Mouse (Mus musculus): Measurements from ENCODE around the gene Per2.
A peak's percentile ranks its signal among the peaks of the same experiment; 100 is the strongest.

The Per2 gene

DNA sequence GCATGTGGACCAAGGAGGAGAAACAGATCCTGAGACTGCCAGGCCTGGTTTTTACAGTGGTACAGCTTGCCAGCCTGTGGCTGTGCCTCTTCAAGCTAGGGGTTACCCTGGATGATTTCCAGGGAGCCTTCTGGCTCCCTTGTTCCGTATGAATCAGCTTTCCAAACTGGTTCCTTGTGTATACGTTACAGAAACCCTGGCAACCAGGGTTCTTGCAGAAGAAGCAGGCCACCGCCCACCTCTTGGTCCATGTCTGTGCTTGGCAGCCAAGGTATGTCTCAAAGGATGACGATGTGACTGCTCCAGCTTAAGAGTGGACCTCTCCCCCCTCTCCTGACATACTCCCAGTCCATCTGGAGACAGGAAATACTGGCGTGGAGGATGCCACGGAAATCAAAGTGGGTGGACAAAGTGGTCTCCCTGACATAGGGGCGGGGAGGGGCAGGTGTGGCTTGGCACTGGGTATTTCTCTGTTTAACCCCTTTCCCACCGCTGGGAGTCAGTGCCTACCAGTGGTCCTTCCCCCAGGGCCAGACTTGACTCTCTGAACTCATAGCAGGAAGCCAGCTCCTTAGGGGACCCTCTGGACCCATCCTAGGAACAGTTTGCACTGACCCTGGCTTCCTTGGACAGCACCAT lies 782 bp downstream of the Per2 start:
- peak; percentile 62 for DNase-seq

DNA sequence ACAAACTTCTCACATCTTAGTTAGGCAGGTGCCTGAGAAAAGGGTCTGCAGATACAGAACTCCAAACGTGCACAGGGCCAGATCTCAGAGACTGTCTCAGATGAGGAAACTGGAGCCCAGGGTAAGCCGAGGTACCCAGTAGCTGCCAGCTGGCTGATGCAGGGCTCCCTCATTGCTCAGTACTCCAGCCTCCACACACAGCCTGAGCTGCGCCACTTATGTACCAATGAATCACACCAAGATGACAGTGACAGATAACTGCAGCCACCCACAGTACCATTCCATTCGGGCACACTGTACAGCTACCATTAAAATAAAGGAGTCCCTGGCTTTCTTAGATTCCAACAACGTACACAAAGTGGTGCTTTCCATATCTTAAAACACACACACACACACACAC lies 1.4 kb downstream of the Per2 start:
- peak; percentile 35 for DNase-seq

DNA sequence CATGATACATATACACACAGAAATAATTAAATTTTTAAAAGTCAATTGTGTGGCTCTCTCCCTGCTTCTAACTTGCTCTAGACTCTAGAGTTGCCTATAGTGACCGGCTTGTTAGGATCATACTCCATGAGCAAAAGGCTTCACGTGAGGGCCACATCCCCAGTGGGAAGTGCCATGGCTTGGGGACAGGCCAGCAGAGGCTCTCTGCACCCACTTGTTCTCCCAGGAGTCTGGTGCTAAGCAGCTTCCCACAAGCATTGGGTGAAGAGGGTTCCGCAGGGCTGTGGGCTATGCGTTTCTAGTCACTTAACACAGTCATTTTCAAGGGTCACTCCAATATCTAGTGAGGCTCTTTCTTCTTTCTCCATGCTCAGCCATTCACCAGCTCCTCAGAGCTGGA lies 2.0 kb downstream of the Per2 start:
- DNase-seq = no peak

DNA sequence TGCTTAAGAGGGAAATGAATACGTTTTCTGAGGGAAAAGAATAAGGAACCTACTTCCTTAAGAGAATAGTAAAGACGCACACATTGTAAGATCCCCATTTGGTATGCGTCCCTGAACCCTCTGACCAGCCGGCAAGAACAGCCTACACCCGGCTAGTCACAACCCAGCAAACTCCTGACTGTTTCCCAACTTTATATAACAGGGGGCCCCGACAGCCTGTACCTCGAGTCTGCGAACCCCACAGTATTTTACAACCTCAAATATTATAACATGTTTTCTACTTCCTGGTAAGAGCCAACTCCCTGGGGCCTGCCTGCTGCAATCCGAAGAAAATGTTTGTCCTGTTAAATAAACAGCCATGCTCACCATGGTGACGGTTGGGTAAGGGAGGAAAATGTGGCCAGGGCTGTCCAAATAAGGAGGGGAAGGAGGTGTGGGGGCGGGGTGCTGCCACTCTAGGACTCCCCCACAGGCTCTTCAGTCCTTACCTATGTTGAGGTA lies 2.8 kb downstream of the Per2 start:
- peak; percentile 67 for DNase-seq

DNA sequence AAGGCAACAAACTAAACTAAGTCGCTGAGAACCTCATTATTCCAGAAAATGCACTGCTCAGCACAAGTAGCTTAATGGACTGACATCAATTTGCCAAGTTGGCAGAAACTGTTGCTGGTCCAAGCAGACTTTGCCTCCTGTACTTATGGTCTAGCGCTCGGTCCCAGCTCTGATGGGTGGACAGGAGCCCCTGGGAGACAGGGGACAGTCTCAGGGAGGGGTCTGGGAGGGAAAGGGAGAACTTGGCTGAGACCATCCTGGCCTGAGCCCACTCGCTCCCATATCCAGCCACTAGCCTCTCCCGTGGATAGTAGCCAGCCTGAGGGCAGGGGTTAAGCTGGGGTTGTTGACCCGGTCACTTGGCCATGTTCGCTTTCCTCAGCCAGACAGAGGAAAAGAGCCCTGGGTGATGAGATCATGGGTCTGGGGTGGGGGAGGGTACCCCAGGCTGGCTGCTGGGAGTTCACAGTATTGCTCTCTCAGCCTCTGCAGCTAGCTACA lies 3.4 kb downstream of the Per2 start:
- peak; percentile 91 for DNase-seq

DNA sequence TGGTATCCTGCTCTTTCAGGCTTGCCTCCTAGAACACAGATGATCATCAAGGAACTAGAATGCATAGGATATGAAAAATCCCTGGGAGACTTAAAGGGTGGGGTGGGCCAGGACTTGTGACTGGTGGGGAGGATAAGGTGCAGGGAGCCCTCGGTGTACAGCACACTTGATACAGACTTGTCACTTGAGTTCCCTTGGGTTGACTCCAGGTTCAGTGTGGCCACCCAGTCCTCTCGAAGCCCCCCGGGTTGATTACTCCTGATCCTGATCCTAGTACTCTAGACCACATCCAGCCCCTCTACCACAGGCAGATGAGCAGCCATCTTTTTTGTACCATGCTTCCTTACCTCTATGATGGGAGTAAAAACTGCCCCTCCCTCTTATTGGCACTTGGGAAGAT lies 4.2 kb downstream of the Per2 start:
- DNase-seq = no peak

DNA sequence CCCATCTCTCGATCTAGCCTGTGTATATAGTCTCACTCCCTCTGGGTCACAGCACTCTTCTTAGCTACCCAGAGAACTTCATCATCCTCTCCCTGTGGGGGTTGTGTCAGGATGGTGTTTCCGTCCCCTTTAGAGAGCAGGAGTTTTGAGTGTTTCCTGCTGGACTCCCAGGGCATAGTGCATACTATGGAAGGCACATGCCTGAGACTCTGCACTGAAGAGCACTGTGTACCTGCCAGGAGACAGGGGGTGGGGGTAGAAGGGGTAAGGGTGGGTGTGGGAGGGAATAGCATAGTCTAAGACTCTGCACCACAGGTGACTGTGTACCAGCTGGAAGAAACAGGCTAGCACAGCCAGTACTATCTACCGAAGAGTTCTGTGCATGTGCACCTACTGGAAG lies 4.8 kb downstream of the Per2 start:
- DNase-seq = peak; percentile 52

DNA sequence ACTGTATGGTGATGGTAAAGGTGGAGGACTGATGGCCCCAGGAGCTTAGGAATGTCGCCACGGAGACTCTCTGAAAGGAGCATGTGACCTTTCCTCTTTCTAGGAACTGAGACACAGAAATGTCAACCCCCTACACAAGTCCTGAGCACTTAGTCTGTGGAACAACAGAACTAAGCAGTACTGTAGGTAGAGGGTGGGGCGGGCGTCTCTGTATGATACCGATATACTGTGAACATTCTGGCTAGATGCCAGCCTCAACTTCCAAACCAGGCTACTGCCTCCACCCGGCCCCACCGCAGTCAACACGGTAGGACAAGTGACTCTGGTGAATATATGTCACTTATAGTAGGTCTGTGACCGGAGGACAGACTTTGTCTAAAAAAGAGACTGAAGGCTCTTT lies 5.2 kb downstream of the Per2 start:
- DNase-seq = no peak

DNA sequence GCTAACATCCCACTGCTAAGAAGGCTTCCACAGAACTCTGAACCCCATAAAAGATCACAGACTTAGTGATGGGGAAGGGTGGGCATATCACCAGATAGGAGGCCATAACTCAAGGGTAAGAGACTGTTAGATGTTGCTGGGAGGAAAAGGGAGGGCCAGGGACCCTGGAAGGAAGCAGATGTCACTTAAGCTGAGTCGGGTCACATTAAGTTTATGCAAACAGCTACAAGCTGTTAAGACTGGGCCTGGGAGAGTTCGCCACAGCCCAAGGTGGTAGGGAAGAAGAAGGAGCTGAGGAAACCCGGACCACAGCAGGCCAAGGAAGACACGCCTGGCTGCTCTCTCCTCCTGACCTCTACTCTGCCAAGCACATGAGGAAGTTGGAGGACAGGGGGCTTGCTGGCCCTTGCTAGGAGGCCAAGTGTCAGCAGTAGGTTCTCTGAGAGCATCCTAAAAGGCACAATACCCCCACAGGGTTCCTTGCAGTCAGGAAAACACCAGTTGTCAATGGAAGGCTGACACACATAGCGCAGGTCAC lies 7.5 kb downstream of the Per2 start:
- peak; percentile 43 for DNase-seq

DNA sequence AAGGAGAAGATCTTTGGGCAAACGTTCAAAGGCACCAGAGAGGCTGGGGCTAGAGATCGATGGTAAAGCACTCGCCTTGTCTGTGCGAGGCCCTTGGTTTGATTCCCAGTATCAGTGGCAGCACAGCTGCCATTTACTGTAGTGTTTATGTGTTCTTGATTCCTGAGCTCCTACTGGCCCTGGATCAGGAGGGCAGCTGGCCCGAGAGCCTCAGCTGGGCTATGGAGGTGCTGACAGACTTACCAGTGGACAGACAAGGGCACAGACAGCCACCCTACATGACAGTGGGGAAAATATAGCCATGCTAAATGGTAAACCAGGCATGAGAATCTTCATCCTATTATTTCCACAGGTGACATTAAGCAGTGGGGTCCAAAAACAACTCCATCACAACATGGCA lies 8.3 kb downstream of the Per2 start:
- DNase-seq = no peak

DNA sequence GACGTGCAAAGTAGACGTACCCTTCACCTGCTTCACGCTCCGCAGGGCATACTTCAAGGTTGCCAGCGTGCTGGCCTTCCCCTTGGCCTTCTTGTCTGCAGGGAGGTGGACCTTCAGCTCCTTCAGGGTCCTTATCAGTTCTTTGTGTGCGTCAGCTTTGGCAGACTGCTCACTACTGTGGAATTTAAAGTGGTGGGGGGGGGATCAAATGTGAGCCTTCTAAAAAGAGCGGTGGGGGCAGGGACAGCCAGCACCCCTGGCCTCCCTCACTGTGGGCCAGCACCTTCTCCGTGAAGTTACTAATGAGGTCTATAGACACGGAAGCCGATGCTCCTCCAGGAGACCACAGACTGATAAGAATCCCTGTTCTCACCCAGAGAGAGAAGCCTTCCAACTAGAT lies 10.4 kb downstream of the Per2 start:
- no peak for DNase-seq

DNA sequence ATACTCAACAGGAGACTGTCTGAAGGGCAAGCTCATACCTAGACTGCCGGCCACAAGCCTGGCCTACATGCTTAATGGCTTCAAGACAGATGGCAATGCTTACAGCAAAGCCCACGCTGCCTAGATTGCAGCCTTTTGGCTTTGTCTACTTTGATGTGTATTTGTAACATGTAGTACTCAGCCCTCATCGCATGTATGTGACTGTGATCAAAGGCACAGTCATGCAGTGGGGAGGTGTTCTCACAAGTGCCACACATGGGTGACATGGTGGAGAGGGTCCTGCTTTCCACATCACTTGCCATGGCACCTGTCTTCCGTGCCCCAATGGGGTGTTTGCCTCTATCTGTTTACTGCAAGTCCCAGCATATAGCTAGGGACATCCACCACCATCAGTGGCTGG lies 12.6 kb downstream of the Per2 start:
- DNase-seq = no peak

DNA sequence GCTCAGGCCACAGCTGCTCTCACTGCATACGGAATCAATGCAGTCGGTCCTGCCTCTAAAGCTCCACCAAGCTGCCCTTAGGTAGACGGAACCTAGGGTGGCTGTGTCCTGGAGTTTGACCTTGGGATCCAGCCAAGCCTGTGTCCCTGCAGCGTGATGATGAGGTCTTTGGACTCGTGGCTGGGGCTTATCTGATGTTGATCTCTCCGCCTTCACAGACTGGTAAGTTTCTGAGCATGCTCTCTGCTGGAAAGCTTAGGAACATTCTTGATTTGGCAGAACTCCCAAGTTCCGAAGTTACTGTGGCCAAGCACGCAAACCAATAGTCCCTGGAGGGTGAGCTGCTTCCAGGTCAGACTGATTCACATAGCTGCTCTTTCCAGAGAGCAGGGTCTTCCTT lies 13.1 kb downstream of the Per2 start:
- DNase-seq = peak; percentile 91

DNA sequence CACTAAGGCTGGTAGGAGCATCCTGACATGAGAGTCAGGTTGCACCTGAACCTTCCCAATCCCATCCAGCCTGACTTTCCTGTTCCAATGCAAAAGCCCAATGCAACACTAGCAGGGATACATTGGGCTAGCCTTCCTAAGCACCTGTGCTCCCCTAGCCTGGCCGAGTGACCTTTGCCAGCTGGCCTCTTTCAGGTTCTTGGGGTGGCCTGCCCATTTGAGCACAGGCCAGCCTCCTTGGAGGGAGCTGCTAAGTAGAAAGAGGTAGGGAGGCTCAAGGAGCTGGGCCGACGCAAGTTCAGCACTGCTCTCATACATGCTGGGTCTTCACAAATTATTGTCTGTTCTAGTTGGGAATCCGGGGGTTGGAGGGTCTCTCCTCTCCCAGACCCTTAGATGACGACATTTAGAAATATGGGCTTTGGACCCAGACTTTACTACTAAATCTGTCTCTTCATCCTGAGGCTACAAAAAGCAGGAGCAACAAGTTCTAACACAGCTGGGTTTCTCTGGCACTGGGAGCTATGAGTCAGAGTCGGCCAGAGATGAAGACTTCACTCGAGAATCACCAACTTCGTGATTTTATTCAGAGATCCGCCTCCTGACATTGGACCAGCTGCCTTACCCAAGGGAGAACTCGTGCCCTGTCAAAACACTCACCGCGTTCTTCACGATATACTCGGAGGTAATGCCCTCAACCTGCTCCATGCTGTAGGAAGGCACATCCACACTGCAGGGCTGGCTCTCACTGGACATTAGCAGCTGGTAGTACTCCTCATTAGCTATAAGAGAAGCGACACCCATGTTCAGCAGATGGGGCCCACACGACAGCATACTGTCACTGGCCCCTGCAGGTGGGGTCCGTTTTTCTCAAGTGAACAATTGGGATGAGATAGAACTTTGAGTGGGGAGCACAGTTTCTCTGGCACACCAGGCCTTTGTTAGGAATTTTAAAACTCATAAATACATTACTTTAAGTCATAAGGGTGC lies 14.0 kb downstream of the Per2 start:
- DNase-seq = peak; percentile 27

DNA sequence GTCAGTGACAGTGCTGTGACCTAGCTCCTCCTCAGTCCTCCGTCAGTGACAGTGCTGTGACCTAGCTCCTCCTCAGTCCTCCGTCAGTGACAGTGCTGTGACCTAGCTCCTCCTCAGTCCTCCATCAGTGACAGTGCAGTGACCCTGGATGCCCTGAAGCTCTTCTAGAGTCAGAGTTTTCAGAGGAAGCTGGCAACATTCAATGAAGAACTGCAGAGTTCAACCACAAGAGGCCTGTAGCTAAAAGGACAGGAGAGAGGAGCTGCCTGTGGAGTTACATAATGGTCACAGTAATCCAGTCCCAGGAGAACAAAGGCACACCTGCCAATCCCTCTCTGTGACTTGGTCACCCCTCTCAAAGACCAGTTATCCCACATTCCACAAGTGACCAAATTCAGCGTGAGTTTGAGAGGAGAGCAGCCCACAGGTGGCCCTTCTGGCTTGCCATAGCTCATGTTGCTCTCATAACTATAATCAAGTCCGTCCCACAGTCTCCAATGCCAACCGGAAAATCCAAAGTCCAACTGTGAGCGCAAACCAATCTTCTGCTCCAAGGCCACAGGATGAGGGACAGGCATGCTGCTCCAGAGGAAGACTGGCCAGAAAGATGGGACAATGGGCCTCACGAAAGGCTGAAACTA lies 16.7 kb downstream of the Per2 start:
- DNase-seq = peak; percentile 83

DNA sequence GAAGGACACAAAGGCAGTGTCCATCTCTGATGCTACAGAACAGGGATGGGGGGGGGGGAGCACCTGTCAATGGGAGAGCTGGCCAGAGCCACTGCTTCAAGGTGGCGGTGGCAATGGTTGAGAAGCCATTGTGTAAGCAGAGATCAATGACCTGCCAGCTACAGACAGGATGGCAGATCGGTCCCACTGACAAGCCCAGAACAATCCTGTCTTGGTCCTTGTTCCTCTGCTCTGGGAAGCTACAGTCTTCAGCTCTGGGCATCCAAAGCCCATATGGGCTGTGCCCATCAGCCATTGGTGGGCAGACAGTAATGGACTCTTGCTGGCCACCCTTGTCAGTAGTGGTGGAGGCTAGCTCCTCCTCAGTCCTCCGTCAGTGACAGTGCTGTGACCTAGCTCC lies 17.3 kb downstream of the Per2 start:
- DNase-seq = no peak

DNA sequence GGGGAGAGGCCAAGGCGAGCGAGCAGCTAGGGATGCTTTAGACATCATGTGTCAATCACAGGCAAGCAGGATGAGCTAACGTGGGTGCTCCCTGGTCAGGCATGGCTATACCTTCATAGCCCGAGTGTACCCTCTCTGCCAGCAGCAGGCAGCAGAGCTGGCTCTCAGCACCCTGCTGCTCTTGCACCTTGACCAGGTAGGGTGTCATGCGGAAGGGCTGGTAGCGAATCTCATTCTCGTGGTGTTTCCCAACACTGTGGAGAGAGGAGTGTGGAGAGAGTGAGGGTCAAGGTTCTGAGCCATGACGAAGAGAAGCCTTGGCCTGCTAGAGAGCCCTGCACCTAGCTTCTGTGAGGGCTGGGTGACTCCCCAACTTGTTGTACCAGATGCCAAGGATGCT lies 19.3 kb downstream of the Per2 start:
- DNase-seq = peak; percentile 46

DNA sequence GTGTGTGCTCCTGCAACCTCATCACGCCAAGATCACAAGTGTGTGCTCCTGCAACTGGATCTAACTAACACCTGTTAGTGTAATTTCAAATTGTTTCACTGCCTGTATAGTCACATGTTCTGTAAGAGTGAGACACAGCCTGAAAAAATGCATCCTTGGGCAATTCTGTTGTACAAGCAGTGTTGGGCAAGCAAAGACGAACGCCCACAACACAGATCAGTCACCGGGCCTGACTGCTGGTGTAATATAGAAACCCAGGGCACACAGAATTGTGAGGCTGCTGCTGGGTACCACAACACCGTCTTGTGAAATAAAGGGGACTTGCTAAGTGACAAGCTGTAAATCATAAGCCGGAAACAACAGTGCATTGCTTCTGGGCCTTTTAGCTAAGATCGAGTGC lies 21.6 kb downstream of the Per2 start:
- DNase-seq = no peak

DNA sequence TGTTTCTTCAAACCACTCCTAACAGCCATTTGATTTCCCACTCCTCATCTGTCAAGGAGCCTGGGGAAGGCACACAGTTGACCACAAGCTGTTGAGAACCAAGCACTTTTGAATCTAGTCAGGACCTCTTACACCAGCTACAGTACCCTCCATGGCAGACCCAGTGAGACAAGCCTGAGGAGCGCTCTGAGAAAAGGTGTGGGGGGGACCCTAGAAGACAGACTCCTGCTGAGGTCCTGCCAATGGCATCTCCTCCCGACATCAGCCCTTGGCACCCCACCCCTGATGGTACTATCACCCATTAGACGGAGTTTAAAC lies 22.1 kb downstream of the Per2 start:
- no peak for DNase-seq

DNA sequence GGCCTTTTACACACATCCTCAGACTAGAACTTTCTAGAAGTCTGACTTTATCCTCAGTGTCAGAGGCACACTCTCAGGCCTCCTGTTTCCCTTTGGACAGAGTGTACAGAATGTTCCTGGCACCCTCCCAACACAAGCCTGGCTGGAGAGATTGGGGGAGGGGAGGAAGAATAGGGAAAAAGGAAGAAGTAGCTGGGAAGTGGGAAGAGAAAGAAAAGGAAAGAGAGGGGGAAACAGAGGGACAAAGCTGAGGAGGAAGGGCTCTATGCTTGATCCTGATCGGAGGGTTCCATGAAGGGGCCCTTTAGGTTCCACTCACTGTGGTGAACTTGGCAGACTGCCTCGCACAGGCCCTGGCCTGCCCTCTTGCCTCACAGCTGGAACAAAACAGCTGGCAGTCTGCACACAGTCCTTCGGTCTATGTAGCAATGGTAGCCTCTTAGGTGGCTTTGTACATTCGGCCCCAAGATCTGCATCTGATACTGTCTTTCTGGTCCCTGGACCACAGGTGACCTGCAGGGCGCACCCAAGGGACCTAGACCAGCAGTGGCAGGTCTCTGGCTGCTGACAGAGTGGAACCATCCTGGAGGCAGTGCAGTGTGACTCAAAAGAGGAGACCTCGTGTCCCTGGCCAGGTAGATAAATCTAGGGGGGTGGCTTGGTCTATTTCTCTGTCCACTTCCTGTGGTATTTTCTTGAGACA lies 22.6 kb downstream of the Per2 start:
- peak; percentile 90 for DNase-seq

DNA sequence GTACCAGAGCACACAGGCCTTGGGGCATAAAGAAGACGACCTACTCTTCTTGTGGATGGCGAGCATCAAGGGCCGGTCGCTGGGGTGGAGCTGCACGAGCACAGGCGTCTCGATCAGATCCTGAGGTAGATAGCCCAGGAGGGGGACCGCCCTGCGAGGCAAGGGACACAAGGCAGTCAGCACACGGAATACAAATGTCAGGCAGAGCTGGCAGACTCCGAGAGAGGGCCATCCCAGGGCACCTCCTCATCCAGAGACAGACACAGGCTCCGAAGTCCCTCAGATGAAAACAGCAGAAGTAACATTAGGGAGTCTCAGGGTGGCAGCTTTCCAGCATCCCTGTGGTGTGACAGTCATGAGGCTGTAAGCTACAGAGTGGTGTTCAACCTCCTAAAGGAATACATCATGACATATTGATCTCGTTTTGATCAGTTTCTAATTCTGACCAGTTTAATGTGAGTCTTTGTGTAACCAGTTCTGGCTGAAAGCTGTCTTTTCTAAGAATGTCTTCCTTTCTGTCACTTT lies 23.5 kb downstream of the Per2 start:
- peak; percentile 40 for DNase-seq

DNA sequence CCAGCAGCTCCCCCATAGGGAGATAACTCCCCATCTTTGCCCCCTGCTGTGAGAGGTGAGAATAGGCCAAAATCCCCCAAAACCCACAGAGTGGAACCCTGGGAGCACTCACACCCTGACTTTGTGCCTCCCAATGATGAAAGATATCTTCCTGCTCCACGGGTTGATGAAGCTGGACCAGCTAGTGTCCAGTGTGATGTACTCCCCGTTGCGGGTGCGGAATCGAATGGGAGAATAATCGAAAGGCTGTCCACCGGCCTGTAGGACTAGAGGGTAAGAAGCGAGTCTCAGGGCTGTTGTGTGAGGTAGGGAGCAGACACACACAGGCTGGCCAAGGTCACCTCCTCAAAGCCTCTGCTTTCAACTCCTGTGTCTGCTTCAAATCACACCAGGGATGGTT lies 24.2 kb downstream of the Per2 start:
- DNase-seq = no peak

DNA sequence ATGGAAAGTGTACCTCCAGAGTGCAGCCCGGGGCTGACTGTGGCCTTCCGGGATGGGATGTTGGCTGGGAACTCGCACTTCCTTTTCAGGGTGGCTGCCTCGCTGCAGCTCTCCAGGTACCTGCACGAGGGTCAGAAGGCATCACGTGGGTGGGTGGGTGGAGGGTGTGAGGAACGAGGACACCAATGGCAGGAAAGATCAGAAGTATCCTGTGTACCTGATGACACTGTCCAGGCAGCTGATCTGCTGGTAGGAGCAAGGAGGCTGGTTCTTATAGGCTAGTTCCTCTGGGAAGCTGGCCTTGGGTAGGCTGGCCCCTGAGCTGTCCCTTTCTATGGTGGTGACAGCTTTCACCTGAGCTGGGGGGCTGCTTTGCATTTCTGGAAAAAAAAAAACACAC lies 28.4 kb downstream of the Per2 start:
- no peak for DNase-seq
